Mouse (Mus musculus) thymus, postnatal 0 days (tissue): Measurements from ENCODE around the gene Slc7a5. TPM values are rescaled to one million over a fixed set of nuclear protein-coding genes. Genes with fewer than 3 reads are reported as not detected.

Experiments used
- DNase-seq: peaks from one replicate; pipeline ENCODE4 v3.0.0-alpha.2; 2015; ENCODE audit warnings: low spot score
- polyA plus RNA-seq: library from polyadenylated mRNA; unstranded; fragments of >200 nt; fragmentation: Nextera tagmentation; extraction: Ambion mirVana; gene quantifications from 2 replicates; pipeline ENCODE4 v1.2.1, GENCODE M21; 2015

Gene Slc7a5
- polyA plus RNA-seq, 1 experiment from 2014 or later, result 15.0 TPM

DNA sequence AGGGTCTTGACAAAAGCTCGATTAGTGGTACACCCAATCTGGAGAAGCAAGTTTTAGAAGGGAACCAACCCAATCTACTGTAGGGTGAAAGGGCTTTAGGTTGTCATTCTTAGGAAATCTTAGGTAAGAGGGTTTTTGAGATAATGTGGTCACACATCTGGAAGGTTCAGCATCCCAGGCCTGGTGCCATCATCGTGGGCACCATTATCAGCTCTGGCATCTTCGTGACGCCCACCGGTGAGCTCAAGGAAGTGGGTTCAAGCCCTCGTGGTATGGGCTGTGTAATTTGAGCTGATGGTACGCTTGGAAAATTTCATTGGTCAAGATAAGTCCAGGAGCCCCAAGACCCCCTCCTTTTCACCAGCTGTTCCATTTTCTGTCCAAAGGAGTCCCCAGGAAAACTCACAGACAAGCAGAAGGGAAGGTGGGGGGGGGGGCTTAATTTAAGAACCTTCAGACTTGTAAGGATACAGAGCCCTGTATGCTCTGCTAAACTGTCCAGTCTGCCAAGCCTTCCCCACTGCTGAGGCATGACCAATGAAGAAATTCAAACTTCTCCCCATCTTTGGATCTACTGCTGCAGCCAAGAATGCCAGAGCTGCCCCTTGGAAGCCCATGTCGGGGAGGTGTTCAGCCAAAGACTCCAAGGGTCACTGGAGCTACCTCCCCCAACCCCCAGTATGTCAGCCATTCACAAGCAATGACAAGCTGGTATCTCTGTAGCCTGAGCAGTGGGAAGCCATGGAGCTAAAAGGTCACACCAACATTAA is 1.1 kb upstream of the Slc7a5 start:
- peak; percentile 24 for DNase-seq

DNA sequence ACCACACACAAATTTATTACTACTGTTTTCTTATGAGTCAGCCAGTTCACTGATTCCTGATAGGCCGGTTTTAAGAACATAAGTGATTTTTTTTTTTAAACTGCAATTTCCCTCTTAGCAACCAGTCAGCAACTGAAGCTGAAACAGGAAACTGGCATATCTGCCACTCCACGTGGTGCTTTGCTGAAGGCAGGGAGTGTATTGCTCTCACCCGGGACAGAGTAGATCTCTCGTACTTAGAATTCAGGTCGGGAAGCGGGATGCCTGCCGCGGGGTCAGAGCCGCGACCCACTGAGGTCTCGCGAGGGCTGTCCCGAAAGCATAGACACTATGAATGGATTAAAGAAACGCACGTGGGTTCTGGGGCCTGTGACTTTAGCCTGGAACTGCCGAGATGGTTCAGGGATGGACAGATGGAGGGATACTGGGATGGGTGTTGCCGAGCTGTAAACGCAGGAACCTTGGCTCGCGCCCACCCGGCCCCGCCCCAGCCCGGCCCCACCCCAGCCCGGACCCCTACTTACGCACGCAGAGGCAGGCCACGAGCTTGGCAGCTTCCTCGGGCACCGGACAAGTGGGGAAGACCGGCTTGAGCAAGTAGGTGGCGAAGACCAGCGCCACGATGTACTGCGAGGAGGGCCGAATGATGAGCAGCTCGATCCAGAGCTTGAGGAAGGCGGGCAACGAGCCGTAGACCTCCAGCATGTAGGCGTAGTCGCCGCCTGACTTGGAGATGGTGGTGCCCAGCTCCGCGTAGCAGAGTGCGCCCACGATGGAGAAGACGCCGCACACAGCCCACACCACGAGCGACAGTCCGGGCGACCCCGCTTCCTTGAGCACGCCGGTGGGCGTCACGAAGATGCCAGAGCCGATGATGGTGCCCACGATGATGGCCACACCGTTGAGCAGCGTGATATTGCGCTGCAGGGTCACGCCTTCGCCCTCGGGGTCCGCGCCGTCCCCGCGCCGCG is 667 bp downstream of the Slc7a5 start:
- DNase-seq, result peak; percentile 34

DNA sequence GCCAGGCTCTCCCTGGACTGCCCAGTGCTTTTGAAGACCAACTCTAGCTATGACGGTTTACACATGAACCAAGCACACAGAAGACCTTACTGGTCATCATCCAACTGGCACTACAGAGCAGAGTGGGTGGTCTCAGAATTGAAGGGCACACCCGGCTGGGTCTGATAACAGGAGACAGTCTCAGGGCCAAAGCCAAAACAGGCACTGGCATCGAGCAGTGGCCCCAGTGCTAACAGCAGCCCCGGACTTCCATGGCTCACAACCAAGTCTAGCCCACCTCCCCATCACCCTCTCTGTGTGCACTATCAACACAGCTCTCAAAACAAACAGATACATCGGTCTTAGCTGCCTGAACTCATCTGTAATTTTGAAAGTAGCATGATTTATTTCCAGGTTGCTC is 1.6 kb downstream of the Slc7a5 start:
- no peak for DNase-seq

DNA sequence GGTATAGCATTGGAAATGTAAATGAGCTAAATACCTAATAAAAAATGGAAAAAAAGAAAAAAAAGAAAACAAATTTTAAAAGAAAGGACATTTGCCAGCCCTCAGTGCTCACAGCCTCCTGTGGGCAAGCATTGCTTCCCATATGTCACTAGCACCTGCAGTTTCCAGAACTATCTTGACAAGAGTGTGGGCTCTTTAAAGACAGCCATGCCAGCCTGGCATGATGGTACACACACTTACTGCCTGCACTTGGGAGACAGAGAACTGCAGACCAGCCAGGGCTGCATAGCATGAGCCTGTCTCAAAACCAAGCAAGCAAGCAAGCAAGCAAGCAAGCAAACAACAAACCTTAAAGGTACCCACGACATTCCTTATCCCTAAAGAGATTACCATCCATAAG is 2.1 kb downstream of the Slc7a5 start:
- no peak for DNase-seq

DNA sequence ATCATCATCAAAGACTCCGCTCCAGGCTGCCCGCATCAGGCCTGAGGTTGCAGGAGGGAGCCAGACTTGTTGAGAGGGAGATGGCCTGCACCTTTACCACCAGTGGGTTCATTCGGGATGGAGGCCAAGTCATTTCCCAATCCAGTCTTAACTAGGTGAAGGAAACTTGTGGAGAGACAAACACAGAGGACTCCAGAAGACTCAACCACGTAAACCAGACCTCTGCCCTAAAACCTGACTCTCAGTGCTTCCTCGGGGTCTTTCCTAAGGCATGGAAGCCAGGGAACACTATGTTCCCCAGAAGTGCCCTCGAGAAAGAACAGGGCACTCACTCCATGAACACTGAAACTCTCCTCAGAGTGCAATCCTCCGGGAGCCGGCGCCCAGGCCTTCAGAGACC is 2.5 kb downstream of the Slc7a5 start:
- DNase-seq, result no peak

DNA sequence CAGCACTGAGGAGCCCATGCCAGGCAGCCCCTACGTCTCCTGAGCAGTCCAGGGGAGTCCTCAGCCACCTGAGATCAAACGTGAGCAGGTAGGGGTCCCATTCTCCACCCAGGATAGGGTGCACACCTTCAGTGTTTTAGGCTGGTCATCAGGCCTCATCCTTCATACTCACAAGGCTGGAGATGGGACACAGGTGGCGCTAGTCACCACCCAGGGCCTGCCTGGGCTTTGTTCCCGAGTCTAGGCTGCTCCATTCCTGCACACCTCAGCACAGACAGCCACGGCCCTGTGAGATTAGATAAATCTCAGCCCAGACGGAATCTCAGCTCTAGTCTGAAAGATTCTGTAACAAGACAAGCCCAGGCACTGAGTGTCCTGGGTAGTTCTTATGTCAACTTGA is 3.5 kb downstream of the Slc7a5 start:
- no peak for DNase-seq

DNA sequence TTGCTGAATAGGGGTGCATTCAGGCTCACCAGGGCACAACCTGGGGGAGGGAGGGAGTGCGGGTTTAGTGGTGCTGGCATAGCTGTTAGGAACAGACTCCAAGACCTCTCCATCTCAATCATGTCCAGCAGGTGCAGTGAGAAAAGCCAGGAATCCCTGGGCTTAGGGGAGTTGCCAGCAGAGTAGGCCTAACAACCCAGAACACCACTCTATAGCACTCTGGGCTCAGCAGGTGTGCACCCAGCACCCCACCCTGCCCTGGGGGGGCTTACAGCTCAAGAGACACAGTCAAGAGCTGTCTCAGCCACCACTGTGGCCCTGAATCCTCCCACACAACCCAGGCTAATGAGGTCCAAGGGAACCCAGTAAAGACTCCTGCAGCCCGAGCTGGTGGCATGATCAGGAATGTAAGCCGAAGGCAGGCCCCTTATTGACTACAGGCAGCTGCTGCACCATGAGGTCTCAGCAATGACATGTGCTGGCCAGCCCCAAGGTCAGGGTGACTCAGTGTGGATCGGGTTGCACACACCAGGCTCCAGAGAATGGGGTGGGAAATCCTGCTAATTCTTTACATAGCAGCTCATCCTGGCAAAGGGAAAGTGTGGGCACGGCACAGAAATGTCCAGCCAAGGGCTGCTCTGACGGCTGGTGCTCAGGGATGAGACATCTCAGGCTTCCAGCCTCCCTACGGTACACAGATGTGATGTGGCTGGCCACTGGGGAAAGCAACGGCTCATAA is 5.8 kb downstream of the Slc7a5 start:
- DNase-seq, result no peak

DNA sequence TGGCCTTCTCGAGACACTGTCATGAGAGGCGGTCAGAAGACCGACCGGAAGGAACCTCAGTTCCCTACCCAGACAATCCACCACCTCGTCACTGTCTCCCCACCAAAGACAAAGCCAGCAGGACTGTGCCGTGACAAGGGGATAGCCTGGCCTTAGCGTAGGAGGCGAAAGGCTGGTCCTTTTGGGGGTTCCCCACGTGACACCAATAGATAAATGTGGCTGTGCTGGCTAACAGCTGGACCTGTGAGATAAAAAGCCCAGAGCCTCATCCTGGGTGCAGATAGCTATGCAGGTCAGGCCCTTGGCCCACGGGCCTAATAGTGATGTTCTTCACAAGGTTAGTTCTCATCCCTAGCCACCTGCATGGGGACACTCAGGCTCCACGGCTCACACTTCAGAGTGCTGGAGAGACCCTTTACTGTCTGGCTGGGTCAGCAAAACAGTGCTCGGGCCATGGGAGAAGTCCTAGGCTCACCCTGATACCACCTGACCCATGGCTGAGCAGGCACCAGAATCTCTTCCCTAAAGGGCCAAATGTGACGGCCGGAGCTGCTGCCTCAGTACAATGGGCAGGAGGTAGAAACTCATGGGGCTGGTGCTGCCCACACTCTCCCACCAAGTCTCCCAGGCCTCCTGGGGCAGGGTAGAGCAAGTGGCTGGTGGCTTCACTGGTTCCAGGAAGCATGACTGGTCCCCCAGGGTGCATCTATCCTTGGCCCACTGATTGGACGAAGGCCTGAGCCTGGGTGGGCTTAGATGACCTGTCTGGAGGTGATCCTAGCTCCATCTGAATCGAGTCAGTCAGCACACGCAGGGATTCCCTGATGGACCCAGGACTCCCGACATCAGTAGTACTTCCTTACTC is 8.1 kb downstream of the Slc7a5 start:
- no peak for DNase-seq

DNA sequence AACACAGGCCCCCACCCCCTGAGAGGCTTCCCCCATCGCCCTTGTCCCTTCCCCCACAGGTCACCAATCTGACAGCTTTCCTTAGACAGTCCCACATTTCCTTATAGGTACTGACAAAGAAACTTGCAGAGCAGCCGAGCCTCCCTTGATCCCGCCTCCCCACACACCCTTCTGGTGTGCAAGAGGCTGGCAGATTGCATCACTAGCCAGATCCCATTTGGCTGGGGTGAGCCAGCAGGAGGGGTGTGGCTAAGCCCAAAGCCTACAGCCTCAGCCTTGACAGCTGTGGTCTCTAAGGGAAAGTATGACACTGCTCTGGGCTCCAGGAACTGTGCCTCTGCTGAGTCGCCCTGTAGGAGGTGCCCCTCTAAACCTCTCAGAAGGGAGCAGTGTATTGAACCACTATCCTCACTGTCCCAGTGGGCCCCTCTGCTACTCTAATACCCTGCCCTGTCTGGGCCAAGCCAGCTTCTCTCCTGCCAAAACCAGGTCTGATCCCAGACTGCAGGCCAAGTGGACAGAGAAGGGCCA is 9.0 kb downstream of the Slc7a5 start:
- peak; percentile 79 for DNase-seq

DNA sequence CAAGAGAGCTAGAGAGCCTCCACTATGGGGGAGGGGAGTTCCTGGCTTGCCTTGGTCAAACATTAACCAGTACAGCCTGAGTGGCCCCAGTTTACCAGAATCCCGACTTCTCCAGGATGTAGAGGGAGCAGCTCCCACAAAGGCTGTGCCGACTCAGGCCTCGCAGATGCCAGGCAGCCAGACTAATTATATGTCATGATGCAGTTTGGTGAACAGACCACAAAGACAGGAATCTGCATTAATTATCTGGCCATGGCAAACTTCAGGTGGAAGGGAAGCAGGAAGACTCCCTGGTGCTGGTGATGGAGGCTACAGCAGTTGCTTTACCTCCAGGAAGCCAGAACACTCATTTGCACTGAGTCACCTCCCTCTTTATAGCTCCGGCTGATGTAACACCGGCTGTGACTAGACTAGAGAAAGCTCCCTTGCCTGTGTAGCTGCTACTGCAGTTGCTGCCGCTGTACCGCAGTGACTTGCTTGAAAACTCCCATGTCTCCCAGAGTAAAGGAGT is 9.6 kb downstream of the Slc7a5 start:
- DNase-seq, result no peak

DNA sequence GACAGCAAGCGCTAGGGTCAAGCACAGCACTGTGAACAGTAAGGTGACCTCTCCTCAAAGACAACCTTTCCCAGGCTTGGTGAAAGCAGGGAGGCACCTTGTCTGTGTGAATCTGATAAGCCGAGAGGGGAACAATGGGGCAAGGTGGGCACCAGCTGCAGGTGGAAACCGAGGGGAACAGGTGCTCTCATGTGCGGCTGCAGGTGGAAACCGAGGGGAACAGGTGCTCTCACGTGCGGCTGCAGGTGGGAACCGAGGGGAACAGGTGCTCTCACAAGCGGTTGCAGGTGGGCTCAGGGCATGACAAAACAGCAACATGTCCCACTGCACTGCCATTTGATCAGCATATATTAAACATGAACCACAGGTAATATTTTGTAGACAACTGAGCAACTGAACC is 10.3 kb downstream of the Slc7a5 start:
- DNase-seq, result no peak

DNA sequence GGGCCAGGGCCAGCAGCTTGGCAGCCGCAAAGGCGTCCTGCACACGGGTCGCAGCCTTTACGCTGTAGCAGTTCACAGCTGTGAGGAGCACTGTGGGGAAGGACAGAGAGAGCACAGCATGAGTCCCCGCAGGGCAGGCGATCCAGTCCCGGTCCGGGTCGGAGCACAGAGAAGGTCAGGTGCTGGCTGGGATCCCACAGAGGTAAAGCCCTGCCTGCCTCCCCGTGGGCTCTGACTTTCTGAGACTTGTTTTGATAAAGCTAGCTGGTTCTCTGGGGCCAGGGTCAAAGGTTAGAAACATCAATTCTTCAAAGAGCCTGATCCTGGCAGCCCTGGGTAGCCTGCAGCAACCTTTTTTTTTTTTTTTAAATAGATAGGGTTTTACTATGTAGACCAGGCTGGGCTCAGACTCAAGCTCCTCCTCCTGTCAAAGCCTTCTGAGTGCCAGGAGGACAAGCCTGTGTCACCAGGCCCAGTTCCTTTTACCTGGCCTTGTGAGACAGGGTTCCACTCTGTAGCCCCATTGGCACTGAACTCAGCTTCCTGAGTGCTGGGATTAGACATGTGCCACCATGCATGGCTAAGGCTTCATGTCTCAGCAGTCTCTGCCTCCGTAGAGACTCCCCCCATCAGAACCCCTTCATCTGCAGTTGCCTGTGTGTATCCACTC is 10.9 kb downstream of the Slc7a5 start:
- DNase-seq, result no peak

DNA sequence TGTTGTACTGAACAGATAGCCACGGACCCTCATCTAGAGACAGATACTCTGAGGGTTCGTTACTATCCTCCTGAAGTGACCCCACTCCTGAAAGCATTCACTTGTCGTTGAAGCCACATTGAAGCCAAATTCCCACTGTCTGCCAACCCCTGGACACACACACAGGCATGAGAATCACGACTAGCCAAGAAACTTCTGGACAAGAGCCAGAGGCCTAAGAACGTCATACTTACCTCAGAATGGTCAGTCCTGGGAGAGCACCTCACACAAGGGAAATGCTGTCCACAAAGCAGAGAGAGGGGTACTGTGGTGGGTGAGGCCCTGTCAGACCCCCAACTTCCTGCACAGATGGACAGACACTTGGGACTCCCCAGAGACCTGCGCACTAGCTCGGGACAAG is 11.6 kb downstream of the Slc7a5 start:
- no peak for DNase-seq

DNA sequence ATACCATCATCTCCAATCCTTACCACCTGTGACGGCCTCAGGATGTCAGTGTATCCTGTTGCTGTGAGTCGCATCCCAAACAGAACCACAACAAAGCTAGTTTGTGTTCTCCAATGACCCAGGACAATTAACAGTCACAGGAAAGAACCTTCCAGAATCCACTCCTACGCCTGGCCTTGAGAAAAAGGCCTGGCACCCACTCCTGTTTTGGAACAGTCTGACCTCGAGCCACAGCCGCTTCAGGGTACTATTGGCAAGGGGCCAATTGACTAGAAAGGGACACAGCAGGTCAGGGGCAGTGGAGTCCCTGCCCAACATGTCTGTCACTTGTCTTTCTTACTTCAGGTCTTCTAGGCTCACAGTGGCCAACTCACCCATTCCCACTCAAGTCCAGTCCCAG is 14.6 kb downstream of the Slc7a5 start:
- DNase-seq, result no peak

DNA sequence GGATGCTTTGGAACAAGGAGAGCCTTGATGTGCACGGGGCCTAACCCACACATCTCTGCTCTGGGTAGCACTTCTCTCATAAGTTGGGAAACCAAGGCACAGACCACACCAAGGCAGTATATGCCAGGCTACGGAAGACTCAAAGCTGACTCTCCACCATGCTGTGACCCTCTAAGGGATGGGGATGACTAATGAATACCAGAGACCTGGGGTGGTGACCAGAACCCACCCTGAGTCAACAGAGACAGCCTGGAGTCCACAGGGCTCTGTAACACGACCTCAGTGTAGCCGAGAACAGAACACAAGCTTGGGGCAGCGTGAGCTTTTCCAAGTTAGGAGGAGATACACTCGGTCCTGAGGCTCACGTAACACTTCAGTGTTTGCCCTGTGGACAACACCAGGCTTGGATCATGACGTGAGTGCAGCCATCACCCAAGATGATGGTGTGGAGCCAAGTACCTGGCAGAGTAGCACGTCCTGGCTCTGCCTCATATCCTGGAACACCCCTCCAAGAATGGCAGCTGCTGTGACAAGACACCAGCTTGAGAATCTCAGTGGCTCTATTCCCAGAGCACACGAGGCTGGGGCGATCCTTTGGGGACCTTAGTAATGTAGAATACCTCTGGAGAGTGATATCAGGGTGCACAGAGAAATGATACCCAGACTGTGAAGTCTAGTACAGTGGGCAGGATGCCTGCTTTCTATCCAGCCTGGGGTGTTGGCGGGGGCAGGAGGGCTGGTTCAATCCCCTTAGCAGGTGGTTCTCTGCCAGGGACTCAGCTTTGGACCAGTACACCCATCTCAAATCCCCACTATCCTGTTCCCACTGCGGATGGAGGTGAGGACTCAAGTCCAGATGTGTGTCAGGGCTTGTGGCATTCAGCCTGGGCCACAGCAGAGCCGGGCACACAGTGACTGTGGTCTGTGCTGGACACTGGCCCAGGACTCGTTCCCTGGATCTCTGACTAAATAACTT is 17.4 kb downstream of the Slc7a5 start:
- no peak for DNase-seq

DNA sequence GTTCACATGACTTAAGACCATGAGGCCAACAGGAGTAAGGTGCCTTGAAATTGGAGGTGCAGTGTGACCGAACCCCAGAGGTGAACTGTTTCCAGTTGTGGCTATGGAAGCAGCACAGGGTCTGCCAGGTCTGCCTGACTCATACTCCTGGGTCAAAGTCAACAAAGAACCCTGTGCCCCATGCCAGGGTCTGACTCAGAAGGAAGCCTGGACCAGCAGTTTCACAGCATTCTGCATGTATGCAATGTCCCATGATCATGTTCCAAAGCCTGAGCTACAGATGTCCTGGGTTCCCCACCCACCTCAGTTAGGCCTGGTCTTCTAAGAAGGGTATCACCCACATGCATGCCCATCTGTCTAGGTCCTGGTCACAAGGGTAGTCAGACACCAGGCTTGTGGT is 18.2 kb downstream of the Slc7a5 start:
- no peak for DNase-seq

DNA sequence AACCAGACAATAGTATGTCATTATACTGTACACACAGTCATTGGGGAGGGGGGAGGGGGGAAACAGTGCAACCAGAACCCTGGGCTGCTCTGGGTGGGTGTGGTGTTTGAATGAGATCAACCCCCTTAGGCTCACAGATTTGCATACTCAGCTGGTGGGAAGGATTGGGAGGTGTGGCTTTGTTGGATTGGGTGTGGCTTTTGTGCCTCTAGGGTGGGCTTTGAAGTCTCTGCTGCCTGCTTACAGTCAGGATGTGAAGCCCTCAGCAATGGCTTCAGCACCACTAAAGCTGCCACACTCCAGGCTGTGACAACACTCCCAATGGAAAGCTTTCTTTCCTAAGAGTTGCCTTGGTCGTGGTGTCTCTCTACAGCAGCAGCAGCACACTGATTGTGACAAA is 19.9 kb downstream of the Slc7a5 start:
- peak; percentile 42 for DNase-seq

DNA sequence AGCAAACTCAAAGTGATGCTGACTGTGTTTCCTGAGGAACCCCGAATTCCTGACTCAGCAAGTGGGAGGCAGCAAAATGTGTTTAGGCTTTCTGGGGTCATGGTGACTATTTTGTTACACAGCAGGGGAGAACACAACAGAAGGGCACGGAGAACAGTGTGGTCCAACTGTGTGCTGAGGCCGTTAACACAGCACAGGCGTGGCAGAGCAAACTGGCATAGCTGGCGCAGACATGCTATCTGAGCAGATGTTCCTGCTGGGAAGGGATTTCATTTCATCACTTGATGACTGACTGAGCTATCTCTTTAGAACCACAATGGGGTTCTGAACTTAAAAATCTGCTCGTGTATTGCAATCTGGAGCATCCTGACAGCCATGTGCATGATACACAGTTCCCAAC is 22.1 kb downstream of the Slc7a5 start:
- no peak for DNase-seq

DNA sequence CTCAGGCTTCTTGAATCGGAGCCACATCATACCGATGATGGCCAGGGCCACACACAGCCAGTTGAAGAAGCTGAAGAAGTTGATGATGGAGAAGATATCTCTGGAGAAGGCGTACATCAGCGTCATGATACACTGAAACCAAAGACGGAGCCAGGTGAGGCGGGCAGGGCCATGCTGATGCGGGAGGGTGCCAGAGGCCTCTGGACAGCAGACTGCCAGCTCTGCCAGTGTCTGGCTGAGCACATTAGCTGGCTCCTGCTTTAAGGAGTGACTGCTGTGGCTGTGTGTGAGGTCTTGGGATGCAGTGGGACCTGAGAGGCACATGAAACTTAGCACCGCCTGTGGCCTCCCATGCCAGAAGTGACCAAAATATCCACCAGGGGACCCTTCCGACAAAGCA is 22.5 kb downstream of the Slc7a5 start:
- DNase-seq, result no peak
